Mouse (Mus musculus) fat pad, adult 2 months (tissue): ENCODE data around the gene Bsn.

Experiments
- DNase-seq: peaks from one replicate; pipeline ENCODE4 v3.0.0-alpha.2; 2011; ENCODE audit warnings: low read depth, low spot score; ENCODE audit errors: extremely low read depth

The Bsn gene

DNA sequence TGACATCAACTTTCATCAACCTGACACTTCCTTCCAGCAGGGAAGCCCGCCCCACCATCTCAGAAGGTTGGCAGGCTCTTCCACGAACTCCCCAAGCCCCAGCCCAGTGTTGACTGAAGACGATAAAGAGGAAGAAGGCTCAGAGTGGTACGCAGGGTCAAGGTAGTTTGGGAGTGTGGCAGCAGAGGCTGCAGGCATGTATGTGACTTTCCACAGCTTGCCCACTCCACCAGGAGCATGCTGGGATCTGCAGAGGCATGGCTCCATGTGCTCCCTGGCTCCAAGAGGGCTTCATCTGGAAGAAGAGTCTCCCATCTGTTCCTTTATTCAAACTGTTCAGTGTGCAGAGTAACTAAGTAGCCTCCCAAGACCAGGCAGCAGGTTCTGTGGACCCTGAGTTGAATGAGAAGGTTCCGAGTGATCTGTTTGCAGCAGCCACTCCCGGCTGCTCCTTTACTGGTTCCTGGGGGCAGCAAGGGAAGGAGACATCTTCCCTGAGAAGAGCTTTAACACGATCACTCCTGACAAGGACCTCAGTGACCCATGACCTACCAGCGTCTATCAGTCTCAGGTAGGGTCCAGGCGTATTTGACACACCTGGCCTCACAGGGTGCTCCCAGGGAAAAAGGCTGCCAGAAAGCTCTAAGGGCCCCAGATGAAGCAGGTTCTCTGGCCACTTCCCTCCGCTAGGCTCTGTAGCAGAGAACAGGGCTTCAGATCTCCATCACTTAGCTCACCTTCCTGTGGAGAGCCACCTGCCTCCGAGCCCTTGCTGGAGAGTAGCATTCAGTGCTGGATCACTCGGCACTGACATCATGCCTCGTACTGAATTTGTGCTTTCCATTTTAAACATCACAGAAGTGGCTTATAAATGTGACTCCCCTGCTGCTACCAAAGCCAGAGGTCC, 60.9 kb downstream of the Bsn start:
- DNase-seq = no peak

DNA sequence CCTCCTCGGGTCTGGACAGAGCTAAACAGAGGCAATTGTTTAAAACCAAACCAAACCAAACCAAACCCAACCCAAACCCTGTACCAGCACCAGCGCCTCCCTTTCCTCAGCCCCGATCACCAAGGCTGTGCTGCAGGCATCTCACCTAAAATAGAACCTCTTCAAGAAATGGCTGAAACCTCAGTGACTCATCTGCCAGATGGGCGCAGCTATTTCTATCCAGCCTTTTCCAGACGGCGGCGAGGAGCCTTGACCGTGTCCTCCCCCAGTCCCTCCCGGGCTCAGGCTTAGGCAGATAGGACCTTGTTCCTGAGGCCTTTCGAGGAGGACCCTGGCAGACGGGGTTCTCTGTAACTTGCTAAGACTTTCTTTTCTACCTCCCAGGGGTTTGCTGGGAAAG, 61.9 kb downstream of the Bsn start:
- DNase-seq = no peak

DNA sequence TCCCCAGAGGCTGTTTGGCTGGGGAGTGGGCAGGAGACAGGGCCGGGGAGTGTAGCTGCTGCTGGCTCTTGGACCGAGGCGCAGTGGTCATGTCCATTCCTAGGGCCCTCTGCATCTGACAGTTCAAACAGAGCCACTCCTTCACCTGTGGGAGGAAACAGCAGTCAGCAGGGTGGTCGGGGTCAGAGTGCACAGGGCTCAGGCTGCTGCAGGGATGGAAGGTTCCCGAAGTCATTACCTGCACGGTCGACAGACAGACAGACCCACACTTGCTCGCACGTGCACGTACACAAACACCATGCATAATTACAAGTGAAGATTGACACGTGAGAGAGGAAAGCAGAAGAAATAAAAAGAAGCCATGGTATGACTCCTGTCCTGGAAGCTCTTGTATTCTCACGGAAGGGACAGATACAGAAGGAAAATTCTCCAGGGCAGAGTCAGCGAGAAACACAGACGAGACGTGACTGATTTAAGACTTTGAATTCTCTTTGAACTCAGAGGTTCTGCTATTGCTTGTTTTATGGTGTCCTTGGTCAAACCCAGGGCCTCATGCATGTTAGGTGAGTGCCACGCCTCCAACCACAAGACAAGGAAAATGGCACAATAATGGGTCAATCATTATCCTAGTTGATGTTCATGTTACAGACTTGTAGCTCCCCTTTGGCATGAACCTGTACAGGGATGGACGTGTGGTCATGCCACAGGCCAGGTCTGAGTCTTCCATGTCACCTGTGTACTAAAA, 63.6 kb downstream of the Bsn start:
- DNase-seq = no peak

DNA sequence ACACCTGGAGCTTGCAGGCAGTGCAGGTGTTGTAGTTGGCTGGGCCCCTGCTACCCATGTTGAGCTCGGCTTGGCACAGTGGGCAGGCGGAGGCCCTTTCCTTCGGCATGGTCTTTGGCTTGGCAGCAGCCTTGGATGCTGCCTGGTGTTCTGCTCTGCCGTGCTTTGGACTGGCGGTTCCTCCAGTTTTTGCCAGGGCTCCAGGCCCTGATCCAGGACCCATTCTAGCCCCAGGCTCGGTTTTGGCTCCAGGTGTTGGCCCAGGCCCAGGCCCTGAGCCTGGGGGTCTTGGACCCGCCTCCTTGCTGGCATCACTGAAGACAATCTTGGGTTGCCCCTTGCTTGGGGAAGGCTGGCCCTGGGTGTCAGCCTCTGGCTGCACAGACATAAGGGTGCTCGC, 64.5 kb downstream of the Bsn start:
- no peak for DNase-seq

DNA sequence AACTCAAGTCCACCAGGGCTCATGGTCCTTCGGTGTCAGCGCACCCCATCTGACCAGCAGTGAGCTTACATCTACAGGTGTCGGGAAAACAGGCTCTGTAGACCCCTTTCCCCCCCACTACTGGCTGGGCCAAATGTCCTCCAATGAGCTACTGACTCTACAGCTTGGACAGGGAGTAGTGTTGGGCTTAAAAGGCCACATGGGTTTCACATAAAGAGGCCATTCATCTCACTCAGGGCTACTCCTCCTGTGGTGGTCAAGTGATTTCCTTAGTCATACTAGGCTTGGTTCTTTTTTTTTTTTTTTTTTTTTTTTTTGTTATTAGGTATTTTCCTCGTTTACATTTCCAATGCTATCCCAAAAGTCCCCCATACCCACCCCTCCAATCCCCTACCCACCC, 66.3 kb downstream of the Bsn start:
- no peak for DNase-seq

DNA sequence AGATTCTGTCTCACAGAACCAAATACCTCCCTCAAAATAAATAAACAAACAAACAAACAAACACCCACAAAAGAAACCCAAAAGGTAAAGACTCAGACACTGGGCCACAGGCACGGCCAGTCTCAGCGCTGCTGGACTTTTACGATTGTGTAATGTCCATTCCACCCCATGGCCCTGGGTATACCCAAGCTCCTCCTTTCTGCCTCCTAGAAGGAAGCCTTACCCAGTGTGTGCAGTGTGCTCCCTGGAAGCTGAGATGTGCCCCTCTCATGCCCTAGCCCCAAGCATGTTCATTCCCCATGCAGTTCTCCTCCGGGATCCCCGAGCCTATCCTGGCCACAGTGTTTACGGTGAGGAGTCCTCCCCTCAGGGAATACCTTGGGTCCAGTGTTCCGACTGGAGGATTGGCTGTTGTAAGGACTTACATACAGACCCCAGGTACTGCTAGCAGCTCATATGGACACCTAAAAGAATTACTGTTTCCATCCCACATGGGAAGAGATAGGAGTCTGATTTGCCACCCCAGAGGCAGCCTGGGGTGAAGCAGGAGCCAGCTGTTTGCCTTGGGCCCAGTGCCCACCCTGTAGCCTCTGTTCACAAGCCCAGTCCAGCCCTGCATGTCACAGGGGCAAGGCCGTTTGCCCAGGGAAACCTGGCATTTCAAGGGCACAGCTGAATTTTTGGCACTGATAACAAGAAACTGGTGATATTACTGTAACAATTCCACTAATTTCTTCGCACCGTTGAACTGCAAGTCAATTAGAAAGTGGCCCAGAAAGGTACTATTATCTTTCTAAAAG, 68.8 kb downstream of the Bsn start:
- DNase-seq = no peak

DNA sequence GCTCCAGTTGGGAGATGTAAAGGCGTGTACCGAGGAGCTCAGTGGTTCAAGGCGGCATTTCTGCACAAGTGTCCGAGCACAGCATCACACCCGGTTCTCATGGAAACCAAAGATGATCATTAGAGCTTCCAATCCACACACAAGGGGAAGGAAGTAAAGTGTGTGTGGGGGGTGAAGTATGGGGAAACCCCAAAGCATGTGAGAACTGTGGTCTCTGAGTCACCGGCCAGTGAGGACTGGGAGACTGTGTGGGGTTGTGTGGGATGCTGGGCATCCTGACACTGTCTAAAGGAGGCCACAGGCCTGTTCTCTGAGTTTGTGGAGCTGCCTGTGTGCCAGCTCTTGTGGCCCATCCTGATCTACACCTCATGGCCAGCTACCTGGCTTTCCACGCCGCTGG, 69.5 kb downstream of the Bsn start:
- DNase-seq = no peak

DNA sequence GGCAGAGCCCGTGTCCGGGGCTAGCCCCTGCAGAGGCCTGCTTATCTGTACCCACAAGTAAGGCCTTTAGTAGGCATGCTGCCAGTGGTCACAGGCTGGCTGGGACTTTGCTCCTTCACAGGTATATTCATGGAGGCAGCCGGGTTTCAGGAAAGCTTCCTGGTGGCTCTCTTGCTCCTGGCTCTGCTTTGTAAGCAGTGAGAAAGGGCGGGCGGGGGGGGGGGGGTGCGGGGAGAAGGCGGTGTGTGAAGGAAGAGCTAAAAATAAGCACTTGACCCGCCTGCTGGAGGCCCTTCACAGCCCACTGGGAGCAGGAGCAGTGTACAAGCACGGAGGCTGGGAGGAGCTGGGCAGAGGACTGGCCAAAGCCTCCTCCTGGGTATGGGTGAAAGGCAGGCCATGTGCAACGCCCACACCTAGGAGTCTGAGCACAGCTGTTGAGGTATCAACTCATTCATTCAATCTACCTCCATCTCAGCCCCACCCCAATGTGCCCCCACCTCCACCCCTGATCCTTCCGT, 70.2 kb downstream of the Bsn start:
- no peak for DNase-seq

DNA sequence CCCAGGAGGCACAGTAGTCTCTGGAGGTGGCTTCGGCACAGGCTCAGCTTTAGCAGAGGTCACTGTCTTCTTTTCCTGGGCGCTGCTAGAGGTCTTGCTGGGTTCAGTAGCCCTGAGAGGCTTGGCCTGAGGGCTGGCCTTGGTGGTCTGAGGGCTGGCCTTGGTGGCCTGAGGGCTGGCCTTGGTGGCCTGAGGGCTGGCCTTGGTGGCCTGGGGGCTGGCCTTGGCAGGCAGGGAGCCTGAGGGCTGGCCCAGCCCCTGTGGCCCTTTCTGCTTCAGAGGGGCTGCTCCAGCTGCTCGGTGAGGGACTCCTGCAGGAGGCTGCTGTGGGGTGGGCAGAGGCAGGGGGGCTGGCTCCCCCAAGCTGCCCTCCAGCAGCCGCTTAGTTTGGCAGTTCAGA, 73.0 kb downstream of the Bsn start:
- no peak for DNase-seq

DNA sequence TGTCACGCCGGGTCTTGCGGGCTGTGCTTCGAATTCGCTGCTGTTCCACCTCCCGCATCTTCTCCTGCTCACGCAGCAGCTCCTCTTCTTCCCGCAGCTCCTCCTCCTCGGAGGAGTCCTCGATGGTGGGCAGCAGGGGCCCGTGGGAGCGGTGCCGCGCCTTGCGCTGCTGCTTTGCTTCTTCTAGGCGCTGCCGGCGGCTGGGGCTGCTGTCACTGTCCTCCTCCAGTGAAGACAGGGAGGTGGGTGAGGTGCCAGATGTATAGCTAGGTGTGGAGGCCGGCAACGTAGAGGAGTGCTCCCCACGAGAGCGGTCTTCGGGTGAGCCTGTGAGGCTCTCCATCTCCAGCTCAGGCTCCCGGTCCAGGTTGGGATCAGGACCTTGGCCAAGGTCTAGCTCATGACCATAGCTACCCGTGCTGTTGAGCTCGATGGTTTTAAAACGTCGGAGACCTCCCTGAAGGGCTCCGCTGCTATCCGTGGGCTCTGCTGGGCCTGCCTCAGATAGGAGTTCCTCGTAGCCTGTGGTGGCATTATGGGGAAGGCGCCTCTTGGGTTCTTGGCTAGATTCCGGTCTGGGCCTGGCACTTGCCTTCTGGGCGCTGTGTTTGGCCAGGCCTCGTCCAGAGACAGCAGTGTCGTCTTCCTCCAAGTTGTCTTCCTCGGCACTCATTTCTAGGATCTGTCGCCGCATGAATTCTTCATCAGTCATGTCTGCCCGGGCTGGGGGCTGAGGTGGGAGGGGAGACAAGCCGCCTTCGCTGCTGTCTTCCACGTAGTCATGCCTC, 74.7 kb downstream of the Bsn start:
- DNase-seq = no peak

DNA sequence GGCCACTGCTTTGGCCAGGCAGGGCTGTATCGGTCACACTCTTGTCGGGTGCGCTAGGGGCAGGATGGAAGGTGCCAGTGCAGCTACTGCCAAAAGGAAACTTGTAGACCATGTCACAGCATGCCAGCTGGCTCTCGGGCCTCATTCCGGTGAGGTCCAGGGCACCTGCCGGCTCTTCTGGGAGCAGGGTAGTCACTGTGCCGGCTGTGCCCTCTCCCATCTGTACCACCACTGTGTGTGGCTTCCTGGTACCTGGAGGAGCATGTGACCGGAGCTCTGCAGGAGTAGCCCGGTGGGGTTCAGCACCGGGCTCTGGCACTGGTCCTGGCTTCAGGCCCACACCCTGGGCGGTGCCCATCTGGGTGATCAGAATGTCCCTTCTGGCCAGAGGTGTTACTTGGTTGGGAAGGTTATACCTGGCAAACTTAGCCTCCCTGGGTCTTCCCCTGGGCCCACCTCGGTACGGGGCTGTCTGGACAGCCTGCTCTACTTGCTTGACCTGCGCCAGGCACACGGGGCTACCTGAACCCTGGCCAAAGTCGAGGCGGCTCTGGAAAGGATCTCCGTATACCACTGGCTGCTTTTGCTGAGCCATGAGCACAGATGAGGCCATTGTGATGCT, 77.4 kb downstream of the Bsn start:
- no peak for DNase-seq

DNA sequence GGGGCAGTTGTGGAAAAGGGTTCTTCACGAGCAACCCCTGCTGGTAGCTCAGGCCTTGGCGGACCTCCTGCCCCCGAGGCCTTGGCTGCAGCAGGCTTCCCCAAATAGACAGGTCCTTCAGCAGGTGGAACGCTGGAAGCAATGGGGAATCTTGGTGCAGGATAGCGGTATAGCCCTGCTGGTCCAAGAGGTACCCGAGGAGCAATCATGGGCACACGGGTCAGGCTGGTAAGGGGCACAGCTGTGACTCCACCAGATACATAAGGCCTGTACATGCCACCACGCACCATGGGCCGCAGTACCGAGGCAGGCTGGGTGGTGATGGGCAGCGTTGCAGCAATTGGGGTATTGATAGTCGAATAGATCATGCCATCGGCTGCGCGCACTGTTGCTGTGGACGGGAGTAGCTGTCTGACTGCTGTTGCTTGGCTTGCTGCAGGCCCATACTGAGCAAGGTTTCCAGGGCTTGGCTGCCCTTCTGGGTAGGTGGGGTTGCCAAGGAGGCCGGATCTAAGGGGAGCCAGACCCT, 78.5 kb downstream of the Bsn start:
- DNase-seq = no peak

DNA sequence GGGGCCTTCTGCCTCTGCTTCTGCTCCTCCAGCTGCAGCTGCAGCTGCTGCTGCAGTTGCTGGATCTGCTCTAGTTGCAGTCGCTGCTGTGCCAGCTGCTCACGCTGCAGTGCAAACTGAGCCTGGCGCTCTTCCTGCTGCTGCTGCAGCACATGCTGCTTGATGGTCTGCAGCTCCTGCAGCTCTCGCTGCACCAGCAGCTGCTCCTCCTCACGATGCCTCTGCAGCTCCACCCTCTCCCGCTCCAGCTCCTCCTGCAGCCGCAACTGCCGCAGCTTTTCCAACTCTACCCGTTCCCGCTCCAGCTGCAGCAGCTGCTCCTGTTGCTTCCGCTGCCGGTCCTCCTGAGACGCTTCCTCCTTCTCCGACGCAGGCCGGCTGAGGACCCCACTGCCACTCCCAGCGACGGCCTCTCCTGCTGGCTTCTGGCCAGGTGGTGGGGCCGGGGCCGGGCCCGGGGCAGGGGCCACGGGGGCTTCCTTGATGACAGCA, 79.0 kb downstream of the Bsn start:
- DNase-seq = no peak

DNA sequence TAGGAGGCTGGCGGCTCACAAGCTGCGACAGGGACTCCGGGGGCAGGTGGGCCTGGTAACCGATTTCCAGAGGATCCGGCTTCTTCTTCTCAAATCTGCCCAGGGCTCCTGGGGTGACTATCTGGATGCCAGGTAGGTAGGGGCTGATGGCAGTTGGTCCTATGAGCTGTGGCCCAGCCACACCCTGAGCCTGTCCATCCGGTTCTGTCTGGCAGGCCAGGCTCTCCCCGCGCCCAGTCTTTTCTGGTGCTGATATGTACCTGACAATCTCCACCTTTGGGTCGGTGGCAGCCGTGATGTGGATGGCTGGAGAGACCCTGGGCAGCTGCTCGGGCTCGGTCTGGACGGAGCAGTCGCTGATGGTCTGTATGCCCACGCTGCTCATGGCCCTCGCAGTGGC, 80.0 kb downstream of the Bsn start:
- DNase-seq = no peak

DNA sequence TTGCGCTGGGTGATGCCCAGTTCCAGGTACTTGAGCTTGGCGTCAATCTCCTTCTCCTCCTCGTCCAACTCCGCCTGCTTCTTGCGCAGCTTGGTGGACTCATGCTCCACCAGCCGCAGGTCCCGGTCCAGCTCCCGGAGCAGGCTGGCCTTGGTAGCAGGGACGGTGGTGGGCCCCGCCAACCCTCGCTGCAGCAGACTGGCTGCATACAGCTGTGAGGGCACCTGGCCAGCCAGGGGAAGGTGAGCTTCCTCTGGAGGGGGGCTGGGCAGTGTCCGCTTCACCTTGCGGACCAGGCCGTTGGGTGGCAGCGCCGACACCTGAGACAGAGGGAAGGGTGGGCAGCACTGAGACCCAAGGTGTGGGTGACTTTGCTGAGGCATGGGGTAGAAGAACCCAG, 82.3 kb downstream of the Bsn start:
- DNase-seq = no peak

DNA sequence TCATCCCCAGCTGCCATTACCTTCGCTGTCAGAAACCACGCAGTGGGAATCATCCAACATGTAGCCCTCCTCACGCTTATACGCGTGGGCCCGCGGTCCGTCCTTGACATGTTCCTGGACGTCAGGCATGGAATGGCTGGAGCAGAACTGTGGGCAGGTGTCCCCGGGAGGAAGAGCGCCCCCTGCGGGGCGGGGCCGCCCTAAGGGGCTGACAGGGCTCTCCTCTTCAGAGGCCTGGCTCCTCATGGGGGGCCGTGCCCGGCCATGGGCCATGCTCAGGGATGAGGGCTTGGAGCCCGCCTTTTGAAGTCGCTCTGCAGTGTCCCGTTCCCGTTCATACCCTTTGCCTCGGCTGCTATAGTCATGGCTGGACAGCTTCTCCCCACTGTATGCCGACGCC, 84.1 kb downstream of the Bsn start:
- DNase-seq = no peak

DNA sequence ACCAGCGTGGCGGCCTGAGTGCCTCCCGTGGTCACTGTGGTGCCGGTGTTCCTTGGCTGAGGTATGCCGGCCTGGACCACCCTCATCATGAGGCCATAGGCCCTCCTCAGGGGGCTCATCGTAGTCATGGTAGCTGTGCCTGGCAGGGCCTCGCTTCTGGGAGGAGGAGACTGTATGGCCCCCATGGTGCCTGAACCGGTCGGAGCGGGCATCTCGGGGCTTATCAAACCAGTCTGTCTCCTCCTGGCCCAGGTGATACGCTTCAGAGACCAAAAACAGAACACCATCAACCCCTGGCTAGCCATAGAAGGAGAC, 84.7 kb downstream of the Bsn start:
- DNase-seq = no peak

DNA sequence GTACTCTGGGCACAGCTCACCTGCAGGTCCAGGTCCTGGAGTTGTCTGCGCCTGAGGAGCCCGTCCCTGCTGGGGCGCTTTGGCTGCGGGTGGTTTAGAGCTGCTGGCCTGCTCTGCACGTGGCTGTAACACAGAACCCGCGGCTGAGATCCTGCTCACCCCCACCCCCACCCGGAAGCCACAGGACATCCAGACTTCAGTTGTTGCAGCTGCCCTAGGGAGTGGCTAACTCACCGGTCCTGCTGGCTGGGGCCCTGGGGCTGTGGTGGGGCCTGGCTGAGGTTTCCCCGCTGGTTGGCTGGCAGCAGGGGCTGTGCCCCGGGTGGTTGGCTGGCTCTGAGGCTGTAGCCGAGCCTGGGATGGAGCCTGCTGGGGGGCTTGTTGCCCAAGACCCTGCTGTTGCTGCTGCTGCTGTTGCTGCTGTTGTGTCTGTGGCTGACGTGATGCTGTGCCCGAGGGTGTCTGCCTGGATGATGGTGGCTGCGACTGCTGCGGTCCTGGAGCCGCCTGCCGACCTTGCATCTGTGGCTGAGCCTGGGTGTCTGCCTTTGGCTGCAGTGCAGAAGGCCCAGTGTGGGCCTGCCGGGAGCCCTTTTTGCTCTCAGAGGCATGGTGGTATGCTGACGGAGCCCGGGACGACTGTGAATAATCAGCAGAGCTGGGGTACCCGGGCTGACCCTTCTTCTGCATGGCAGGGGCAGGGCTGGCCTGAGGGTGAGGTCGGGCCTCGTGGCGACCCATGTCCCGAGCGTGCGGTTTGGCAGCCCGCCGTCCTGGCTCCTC, 85.2 kb downstream of the Bsn start:
- no peak for DNase-seq

DNA sequence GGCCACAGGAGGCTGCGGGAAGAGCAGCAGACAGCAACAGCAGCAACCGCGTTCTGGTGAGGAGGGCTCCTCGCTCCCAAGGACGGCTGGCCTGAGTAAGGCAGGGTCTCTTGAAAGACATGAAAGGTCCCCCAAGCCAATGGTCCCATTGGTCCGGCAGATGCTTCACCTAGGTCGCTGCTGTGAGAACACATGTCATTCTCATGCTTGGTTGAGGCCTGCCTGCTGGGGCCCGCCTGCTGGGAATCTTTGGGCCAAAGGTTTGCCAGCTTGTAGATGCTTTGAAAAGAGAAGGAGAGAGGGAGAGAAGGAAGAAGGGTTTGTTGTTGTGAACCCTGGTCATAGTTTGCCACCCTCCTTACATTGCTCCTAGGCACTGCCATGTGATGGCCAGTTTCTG, 90.6 kb downstream of the Bsn start:
- DNase-seq = no peak
